Mouse (Mus musculus) adrenal gland, adult 2 months (tissue): ENCODE data around the gene Ccnd2. TPM values are rescaled to one million over a fixed set of nuclear protein-coding genes. Genes with fewer than 3 reads are reported as not detected.
A peak's percentile ranks its signal among the peaks of the same experiment; 100 is the strongest.

Source experiments
- DNase-seq: peaks from one replicate; pipeline ENCODE4 v3.0.0; 2021
- polyA plus RNA-seq: library from polyadenylated mRNA; depleted of rRNA; stranded (reverse); fragments of >200 nt; gene quantifications from 2 replicates; pipeline ENCODE4 v1.2.3, GENCODE M21; 2012
- total RNA-seq, 2 experiments: library from RNA; stranded (reverse); gene quantifications; 2 replicates each; pipeline ENCODE4 v1.2.3; 2021

The Ccnd2 gene
- total and polyA plus RNA-seq, 3 experiments, result 127 to 519 (median 481) TPM

DNA sequence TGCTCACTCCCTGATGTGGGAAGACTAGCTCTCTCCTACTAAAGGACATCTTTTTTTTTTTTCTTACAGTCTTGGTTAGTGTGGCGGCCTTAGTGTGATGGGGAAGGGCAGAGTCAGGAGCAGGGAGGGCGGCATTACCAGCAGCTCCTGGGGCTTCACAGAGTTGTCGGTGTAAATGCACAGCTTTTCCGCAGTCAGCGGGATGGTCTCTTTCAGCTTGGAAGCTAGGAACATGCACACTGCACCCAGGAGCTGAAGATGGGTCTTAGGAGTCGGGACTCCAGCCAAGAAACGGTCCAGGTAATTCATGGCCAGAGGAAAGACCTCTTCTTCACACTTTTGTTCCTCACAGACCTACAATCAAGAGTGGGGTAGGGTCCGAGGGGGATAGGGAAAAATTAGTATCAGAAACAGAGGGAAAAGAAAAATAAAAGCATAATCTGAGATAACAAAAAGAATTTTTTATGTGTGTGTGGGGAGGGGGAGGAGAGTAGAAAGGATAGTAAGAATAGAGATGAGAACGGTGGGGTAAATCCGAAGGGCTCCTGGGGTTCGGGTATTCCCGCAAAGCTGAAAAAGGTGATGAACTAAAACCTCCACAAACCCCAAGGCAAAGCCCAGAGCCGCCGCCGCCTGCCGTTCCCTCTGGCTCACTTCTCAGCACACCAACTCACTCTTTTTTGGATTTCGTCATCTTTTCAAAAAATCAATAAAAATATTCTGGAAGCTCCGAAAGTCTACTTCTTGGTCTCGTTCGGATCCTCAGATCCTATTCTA lies 3.3 kb downstream of the Ccnd2 start:
- peak; percentile 59 for DNase-seq

DNA sequence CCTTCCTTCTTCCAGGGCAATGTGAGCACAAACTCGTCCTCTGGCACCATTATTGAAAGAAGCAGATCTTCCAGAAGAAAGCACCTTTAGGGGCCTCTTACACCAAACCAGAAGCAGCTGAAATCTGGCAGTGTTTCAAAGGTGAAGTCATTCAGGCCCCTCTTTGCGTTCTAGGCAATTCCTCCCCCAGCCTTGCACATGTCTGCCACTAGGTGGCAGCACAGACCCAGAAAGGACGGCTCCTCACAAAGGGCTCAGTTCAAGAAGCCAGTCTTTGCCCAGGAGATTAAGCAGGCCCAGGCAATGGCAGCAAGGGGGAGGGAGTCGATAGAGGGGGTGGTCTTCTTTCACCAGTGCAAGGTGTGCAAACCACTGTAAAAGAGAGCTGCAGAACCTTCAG lies 4.3 kb downstream of the Ccnd2 start:
- DNase-seq, result peak; percentile 91

DNA sequence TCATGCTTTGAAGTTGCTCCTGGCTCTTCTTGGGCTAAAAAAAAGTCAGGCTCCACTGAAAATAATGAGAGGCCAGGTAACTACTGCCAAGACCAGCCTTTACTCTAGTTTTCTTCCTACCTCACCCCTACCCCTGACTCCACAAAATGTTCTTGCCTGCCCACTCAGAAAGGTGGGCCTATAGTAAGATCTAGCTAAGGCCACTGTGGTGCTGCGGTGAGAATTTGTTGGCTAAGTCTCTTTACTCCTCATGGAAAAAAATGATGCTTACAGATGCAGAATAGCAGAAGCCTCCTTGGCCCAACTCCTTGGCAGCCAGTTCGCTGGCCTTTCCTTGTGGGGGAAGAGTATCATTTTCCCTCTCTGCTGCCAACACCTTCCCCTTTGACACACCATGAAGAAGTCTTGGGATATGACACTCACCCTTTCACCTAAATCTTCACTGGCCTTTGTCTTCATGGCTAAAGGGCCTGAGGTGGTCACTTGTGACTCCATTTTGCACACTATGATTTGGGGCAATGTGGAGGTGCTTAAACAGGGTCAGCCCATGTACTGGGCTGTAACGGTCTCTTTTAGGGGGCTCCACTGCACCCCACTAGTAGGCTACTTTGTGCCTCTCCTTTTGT lies 5.6 kb downstream of the Ccnd2 start:
- no peak for DNase-seq

DNA sequence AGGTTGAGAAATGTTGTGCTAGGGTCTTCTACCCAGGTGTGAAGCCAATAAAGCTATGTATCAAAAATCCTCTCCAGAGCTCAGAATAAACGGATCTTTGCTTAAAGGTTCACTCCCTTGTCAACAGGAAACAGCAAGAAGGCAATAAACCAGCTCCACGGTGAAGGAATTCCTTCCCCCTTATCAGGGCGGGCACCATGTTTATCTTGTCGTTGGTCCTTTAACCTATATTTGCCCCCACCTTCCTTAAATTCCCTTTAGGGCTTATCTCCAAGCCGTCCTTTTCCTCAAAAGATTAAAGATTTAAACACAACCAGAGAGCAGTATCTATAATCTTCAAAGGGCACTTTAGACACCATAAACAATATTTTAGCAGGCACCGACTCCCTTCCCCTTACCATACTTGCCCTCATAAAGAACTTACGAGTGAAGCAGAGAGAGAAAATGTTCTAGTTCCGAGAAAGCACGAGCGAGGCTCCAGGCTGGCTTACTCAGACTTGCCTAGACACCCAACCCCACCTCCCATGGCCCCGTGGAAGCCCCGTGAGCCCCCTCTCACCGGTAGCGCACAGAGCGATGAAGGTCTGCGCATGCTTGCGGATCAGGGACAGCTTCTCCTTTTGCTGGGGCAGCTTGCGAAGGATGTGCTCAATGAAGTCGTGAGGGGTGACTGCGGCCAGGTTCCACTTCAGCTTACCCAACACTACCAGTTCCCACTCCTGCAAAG lies 6.4 kb downstream of the Ccnd2 start:
- no peak for DNase-seq

DNA sequence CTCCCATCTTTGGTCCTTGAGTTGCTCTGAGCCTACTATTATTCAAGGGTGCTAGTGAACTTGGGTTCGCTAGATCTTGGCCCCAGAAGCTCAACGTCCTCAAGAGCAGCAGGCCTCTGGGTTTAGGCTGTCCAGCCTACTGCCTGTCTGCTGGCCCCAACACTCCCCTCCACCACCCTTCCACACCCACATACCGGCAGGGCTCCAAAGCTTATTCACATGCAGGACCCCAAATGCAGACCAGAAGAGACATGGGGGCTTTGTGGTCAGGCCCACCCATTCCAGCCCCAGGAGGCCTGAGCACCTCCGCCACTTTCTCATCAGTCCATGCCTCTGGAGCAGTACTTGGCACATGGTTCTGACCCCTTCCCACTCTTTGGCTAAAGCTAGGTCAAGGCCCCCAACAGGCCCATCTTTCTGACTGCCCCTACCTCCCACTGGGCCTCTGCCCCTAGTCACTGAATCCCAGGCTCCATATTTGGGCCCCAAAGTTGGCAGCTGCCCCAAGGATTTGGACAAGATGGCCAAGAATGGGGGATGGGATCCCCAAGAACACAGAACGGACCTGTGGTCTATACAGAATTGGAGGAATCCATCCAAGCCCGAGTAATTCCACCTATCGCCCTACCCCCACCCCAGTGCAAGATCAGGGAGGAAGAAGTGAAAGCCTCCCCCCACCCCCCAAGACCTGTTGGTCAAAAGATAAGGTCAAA lies 8.3 kb downstream of the Ccnd2 start:
- DNase-seq, result no peak

DNA sequence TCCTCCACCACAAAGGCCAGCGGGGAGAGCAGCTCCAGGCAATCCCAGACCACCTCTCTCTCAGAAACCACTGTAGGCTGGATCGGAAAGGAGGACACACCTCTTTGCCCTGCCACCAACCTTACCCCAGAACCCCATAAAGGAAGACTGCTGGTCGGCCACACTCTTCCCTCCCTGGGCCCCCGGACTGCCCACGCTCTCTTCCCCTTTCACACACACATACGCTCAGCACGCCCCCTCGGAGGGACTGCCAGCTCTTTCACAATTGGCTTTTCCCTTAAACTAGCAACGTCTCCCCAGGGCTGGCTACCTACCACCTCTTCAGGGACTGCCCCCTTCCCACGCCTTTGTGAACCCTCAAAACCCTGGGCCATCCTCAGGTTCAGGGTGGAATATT lies 8.9 kb downstream of the Ccnd2 start:
- DNase-seq, result no peak

DNA sequence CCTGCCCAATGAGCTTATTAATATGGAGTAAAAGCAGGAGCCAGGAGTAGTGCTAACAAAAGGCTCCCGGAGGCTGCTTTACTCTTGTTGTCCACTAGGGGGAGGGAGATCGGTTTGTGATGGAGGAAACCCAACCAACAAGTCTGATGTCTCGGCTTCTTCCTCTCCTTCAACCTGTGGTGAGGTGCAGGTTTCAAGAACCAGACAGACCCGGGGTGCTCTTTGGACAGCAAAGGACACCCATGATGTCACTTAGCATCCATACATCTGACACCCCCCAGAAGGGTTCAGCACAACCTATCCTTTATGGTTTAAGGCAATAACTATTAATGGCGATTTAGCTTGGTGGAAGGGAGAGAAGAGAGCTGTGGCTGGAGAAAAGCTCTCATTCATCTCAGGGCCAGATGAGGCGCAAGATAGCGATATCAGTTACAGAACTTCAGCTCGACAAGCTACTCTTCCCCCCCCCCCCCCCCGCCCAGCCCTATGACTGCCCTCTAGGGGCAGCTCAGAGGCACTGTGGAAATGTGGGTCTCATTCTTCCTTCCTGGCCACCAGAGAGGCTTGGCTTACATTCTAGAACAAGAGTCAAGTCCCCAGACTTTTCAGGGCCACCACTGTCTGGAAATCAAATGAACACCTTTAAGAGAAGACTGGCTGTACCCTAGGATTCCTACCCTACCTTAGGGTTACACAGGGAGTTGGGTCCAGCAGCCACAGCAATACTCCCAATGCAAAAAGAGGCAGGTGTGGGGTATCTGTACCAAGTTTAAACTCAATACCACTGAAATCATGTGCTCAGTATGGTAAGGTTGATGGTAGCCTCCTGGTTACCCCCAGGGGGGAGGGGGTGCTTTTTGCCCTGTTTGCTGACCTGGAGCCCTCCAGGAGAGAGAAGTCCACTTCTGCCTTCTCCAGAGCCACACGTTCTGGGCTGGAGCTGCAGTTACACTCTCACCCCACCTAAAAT lies 9.6 kb downstream of the Ccnd2 start:
- peak; percentile 51 for DNase-seq

DNA sequence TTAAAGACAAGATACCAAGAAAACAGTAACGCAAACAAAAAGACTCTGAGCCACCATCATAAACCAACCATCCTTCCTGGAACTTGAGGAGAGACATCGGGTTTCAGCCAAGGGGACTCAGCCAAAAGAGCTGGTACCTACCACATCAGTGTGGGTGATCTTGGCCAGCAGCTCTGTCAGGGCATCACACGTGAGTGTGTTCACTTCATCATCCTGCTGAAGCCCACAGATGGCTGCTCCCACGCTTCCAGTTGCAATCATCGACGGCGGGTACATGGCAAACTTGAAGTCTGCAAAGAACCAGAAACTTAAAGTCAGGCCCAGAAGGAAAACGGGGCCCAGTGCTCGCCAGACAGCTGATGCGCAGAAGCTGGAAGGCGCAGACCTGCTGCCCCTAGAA lies 13.0 kb downstream of the Ccnd2 start:
- no peak for DNase-seq

DNA sequence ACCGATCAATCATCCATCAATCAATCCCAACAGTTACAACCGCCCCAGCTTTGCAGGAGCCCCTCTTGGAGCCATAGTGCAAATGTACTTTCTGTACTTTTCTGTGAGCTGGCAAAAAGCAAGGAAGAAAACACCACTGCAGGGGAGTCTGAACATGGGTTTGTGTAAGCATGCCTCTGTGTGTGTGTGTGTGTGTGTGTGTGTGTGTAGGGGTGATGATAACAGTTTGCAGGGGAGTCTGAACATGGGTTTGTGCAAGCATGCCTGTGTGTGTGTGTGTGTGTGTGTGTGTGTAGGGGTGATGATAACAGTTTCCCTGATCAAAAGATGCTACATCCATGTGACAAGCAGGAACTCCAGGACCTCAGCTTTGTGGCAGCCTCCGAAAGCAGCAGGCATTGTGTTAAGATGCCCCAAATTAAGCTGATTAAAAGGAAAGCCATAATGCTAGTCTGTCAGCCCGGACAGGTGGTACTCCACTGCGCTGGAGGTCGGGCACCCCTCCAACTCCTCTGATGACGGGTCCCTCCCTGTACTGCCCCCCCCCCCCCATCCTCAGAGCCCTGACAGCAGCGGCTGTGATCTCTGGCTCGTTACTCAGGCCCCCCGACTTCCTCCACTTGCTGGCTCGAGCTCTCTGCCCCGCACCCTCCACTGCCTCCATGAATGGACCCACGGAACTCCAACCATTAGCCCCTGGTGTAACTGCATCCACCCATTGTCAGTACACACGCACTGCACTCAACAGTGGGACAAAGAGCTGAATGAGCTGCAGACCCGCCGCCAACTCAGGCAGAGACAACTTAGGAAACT lies 18.4 kb downstream of the Ccnd2 start:
- no peak for DNase-seq

DNA sequence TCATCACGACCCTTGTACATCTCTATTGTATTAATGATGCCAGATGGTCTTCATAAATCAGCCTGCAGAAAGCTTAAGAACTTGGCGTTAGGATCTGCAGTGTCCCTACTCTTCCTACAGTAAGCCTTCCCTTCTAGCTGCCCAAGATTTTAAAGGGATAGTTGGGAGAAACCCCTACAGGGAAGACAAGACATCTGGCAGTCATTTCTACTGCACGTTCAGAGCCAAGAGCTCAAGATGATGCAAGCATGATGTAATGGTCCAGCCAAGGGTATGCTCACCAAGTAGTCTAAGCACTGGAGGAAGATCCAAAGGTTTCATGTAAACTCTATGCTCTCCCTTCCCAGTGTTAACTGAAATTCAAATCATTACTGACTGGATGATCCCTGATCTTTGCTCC lies 19.3 kb downstream of the Ccnd2 start:
- DNase-seq, result no peak

DNA sequence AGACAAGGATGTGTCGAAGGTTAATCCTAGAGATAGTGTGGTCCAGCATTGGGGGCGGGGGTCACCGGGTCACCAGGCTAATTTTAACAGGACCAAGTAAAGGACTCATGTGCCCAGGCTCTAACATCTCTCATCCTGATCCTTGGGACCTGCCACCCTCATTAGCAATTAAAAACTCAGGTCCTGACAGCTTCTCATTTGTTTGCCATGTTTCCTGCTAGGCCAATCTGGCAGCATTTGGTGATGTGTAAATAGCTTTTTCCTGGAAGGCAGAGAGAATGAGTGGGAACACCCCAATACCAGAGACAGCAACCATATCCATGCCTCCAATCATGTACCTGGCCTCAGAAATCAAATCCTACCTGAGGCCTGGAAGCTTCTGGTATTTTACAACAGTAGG lies 20.0 kb downstream of the Ccnd2 start:
- DNase-seq, result no peak

DNA sequence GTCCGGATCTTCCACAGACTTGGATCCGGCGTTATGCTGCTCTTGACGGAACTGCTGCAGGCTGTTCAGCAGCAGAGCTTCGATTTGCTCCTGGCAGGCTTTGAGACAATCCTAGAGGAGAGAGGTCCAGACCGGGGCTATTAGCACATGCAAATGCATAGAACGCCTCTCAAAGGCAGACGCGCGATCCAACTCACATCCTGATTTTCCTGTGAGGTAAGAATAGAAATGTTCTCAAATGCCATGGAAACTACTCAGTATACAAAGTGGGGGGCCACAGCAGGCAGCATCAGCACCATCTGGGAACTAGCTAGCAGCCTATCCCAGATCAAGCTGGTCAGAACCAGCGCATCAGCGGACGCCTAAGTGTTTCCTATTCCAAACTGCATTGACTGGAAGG lies 21.6 kb downstream of the Ccnd2 start:
- DNase-seq, result no peak

DNA sequence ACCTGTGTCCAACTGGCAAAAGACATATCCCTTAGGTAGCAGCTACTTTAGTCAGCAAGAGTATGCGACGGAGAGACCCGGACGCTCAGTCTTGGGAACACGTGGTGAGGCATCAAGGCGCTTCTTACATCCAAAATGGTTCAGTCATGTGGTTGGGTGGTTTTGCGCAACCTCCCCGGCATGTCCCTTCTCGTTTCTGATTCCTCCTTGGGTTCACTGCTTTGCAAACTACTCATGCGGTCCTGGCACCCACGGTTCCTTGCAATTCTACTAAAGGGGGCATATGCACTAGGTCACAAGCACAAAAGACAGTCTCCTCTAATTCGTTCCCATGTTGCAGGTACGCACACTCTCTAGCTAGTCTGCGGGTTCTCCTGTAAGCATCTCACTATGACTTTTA lies 22.3 kb downstream of the Ccnd2 start:
- DNase-seq, result no peak

DNA sequence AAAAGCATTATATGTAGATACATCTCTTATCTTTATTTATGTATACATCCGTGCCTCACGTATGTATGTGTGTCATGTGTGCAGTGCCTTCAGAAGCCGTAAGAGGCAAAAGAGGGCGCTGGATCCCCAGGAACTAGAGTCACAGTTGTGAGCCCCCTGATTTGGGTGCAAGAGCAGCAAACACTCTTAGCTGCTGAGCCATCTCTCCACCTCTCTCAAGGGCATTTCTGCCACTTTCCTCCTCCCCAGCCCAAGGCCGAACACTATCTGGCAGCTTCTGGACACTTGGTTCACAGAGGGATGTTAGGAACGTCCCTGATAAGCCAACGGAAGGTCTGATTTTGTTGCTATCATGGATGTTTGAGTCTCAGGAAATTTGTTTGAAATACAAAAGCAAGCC lies 28.5 kb downstream of the Ccnd2 start:
- DNase-seq, result peak; percentile 71

DNA sequence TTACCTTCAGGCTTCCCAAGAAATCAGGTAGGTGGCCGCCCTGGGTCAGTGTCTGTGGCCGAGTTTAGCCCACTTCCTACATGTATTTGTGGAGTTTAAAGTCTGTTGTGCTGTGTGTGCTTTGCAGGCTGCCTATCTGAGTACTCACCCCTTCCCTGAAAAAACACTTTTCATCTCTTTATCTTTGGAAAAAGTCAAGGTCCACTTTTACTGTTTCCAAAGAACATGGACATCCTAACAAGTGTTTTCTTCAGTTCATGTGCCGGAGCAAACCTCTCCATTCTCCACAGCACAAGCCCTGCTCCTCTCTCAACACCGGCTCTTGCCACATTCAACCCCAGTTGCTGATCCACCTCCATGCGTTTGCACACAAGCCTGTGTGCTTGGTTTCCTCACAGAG lies 29.0 kb downstream of the Ccnd2 start:
- peak; percentile 39 for DNase-seq

DNA sequence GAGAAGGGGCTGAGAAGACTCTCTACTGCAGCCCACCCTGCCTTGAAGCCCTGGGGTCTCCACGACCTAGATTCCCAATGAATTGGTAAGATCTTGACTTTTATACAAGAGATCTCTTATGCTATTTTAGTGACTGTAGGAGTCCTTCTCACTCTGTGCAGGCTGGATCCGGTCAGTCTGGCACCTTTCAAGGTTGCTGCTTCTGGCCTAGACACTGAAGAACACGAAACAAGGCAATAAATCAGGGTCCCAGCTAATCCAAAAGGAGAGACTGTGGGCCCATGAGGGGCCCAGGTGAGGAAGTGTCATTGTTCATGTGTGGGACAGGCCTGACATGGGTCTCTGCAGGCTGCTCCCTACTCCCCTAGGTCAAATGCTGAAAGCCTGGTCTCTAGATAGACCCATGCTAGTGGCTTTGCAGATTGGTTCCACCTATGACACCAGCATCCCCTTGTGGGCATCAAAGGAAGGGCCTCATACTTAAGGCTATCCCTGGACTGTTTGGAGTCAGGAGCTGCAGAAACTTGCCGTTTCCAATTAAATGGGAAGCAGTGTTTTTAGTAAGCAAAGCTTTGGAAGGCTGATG lies 29.7 kb downstream of the Ccnd2 start:
- DNase-seq, result peak; percentile 77

DNA sequence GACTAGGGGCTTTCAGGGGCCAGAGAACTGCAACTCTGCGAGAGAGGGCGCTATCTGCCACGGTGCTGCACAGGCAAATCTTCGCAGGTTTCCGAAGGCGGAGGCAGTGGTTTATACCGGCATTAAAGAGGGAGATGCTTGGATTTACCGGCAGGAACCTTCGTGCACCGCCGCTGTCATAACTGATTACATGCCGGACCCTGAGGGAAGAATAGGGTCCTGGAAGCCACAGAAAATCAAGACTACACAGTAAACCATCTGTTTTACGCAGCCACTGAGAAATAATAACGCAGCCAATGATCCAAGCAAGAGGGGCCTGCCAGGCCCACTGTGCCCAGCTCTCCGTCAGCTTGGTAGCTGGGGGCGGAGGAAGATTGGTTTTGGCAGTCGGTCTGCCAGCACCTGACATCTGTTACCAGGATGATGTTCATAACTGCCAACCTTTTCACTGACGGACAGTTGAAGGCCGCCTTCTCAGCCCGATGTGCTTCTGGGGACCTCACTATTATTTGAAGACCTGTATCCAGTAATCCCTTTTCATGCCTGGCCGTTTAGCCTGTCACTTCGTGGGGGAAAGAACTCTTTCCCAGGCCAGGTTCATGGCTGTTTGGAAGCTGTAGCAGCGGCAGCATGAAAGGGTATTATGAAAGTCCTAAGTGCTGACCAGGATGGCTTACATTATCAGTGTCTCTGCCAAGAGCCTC lies 37.1 kb downstream of the Ccnd2 start:
- DNase-seq, result no peak

DNA sequence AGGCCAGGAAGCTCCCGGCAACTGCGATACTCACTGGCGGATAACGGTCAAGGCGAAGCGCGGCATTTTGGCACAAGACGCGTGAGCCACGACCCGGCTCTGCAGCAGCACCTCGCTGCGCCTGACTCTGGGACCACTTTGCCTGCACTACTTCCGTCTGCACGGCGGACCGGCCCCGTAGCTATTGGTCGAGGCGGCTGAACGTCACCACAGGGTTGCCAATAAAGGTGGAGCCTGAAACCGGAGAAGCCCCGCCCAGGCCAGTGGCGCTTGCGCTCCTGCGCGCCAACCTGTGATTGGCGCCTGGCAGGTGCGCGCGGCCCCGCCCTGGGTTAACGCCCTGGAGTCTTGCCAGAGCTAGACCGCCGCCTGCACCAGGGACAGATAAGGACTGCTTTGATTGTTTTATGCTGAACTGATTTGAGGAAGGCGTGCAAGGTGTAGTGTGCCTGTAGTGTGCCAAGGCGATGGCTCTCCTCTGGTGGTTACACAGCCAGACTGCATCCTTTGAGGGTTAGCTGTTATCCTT lies 42.5 kb downstream of the Ccnd2 start, which contains the start of gene Tigar:
Gene Tigar (minus strand): TSS at position 156 of the 529 bp plus-strand sequence.
- DNase-seq, result peak; percentile 97
